In the genomic region with DNA sequence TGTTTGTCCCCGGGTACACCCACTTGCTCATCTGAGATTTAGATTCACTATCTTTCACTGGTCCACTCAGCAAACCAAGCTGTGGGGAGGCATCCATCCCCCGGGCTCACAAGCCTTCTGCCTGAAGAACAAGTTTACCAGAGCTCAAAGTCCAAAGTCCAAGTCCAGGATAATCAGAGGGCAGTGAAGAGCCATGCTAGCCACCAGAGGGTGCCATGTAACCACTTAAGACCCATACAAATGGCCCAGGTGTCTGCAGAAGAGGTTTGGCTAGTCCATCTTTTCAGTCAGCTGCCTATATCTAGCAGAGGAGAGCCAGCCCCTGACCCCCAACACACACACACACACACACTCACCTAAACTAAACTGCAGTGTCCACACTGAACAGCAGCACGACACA, we compare ENCODE assay signal across 9 mouse cellular contexts. TPM values are rescaled to one million over a fixed set of nuclear protein-coding genes. Genes with fewer than 3 reads are reported as not detected.
DNase-seq lines count a peak whose midpoint lies in the region; ATAC-seq and TF ChIP-seq lines count a peak whose summit lies in the region.
"Had no signal": no experiment of that assay in that cellular context is flagged by ENCODE, and none has a peak within 500 bp of the region (broad histone marks: within the 10 kb centered on the region; RNA-seq: fewer than 3 reads in every experiment).

No protein-coding gene starts in this region.

- no peak overlapping the region for H3K4me2 ChIP-seq in heart, postnatal 0 days (ENCODE audit: low read depth, low read length)
- H3K4me2 ChIP-seq: limb, embryonic 15.5 days had no signal

- peak; percentile 23 for DNase-seq in heart, postnatal 0 days (ENCODE audit: low spot score)
- no peak for DNase-seq in heart, adult 11 months
- peak; percentile 66 for DNase-seq in 416B (ENCODE audit: low read depth)
- DNase-seq in NIH3T3 (ENCODE audit: low read depth), result peak; percentile 73
- peak; percentile 43 for DNase-seq in forelimb bud, embryonic 11.5 days (ENCODE audit: low read depth, low spot score)
- peak; percentile 22 to 44 for DNase-seq in layer of hippocampus, postnatal 14 days (ENCODE audit: low spot score in 2 of 2)
- DNase-seq in naive thymus-derived CD4-positive, alpha-beta T cell, adult 2 months (ENCODE audit: low read depth), result peak; percentile 24

- no peaks in the 10 kb centered on the region for H3K36me3 ChIP-seq in heart, postnatal 0 days (replicated peaks; ENCODE audit: control insufficient read depth, insufficient read depth, low read length)
- H3K36me3 ChIP-seq: limb, embryonic 15.5 days had no signal

- no peaks in the 10 kb centered on the region for H3K4me1 ChIP-seq in heart, postnatal 0 days (ENCODE audit: control insufficient read depth, insufficient read depth)

- WGBS in heart, postnatal 0 days, result 43% methylated on average over 3 of the region's 3 CpGs

- no peak overlapping the region for H3K4me3 ChIP-seq in heart, postnatal 0 days (ENCODE audit: low read depth, low read length)
- H3K4me3 ChIP-seq: limb, embryonic 15.5 days had no signal

- H3K9me3 ChIP-seq in heart, postnatal 0 days (replicated peaks; ENCODE audit: control insufficient read depth, low read length), result no peaks in the 10 kb centered on the region
- H3K9me3 ChIP-seq: limb, embryonic 15.5 days had no signal

- no peak overlapping the region for H3K27ac ChIP-seq in heart, postnatal 0 days (ENCODE audit: low read depth)
- H3K27ac ChIP-seq: limb, embryonic 15.5 days had no signal

- peak; percentile 28; the same call in 1 of the 2 replicates for ATAC-seq in heart, postnatal 0 days (ENCODE audit: insufficient read depth, low read depth)
- no peak for ATAC-seq in inflammation-experienced regulatory T-cells, adult 6 months

- TF ChIP-seq EP300 in heart, postnatal 0 days (IDR thresholded peaks at IDR 0.05; ENCODE audit: low read depth), result no peak

- peak; percentile 75 for TF ChIP-seq CTCF in heart, postnatal 0 days (IDR thresholded peaks at IDR 0.05; ENCODE audit: low read depth)

- H3K9ac ChIP-seq in heart, postnatal 0 days (replicated peaks; ENCODE audit: low read depth, low read length), result no peak overlapping the region
- H3K9ac ChIP-seq: limb, embryonic 15.5 days had no signal

- no peaks in the 10 kb centered on the region for H3K27me3 ChIP-seq in heart, postnatal 0 days (ENCODE audit: control insufficient read depth, insufficient read depth, low read length)
- H3K27me3 ChIP-seq: limb, embryonic 15.5 days had no signal

RNA-seq across cellular contexts. Expression of a gene that starts 4.7 kb away (rescaled TPM):
- total RNA-seq in heart, postnatal 0 days (2014; rRNA removed; ENCODE audit: low replicate concordance), result 5.6 and 45.5 TPM in 2 replicates
- 12.9 and 14.3 TPM in 2 replicates for polyA plus RNA-seq in heart, postnatal 0 days (2015; fragmentation: Nextera tagmentation; extraction: Ambion mirVana)
- total RNA-seq in layer of hippocampus, postnatal 14 days (2021), result 10 to 100 TPM; 28.8 to 36.5 TPM
- polyA plus RNA-seq in inflammation-experienced regulatory T-cells, adult 6 months (2017; shearing (Covaris generic)), result 10 to 100 TPM; 10.1 to 11.9 (median 11.5) TPM

RNA-seq across cellular contexts. Expression of a gene that starts 25.0 kb away (rescaled TPM):
- not detected in 2 replicates for total RNA-seq in heart, postnatal 0 days (2014; rRNA removed; ENCODE audit: low replicate concordance)
- polyA plus RNA-seq in heart, postnatal 0 days (2015; fragmentation: Nextera tagmentation; extraction: Ambion mirVana), result not detected in 2 replicates
- total RNA-seq in layer of hippocampus, postnatal 14 days (2021), result 1 to 10 TPM; 1.5 to 2.2 TPM
- not detected for polyA plus RNA-seq in inflammation-experienced regulatory T-cells, adult 6 months (2017; shearing (Covaris generic))
- polyA plus RNA-seq: limb, embryonic 15.5 days had no signal

RNA-seq across cellular contexts. Expression of a gene that starts 35.6 kb away (rescaled TPM):
- 11.6 and 19.8 TPM in 2 replicates for total RNA-seq in heart, postnatal 0 days (2014; rRNA removed; ENCODE audit: low replicate concordance)
- 73.0 and 79.5 TPM in 2 replicates for polyA plus RNA-seq in heart, postnatal 0 days (2015; fragmentation: Nextera tagmentation; extraction: Ambion mirVana)
- total RNA-seq in layer of hippocampus, postnatal 14 days (2021), result 10 to 100 TPM; 53.0 to 58.5 TPM
- polyA plus RNA-seq in inflammation-experienced regulatory T-cells, adult 6 months (2017; shearing (Covaris generic)), result 10 to 100 TPM; 40.1 to 68.0 (median 49.6) TPM
